Mouse (Mus musculus): ENCODE data around the gene Gsdma. TPM values are rescaled to one million over a fixed set of nuclear protein-coding genes. Genes with fewer than 3 reads are reported as not detected.
A peak's percentile ranks its signal among the peaks of the same experiment; 100 is the strongest.
"Not testable (repeated sequence)": the region's sequence is repeated elsewhere in the genome, so short reads cannot be mapped to it uniquely, and the experiment has no call there.

Gene Gsdma
- polyA plus RNA-seq (2016; fragmentation: Nextera tagmentation; extraction: Ambion mirVana), result not detected in 2 replicates

GRCm38 (mm10) chr11:98664091-98664490, at the start of gene Gsdma:
Gene Gsdma (plus strand): TSS chr11:98664351.
- WGBS, result 36% methylated on average over 4 of the region's 4 CpGs
- peaks cover 8% of the 10 kb centered on the region for H3K4me1 ChIP-seq
- H3K27ac ChIP-seq (replicated peaks), result no peak within 1 kb of the TSS
- no peaks in the 10 kb centered on the region for H3K36me3 ChIP-seq
- no peaks in the 10 kb centered on the region for H3K9me3 ChIP-seq (replicated peaks)
- H3K27me3 ChIP-seq (ENCODE audit: low read depth, poor library complexity, severe bottlenecking), result peaks cover 34% of the 10 kb centered on the region
- DNase-seq (ENCODE audit: low spot score), result no peak
- H3K4me3 ChIP-seq, result no peak within 1 kb of the TSS

GRCm38 (mm10) chr11:98620791-98621190, 43.4 kb upstream of the Gsdma start:
- Histone ChIP-seq H3K4me1 (no peaks in the 10 kb centered on the region), H3K9me3 (replicated peaks) (peaks cover 23% of the 10 kb centered on the region), H3K4me3 (no peak overlapping the region), H3K27me3 (ENCODE audit: low read depth, poor library complexity, severe bottlenecking) (no peaks in the 10 kb centered on the region), H3K27ac (replicated peaks) (no peak overlapping the region), H3K36me3 (no peaks in the 10 kb centered on the region)
- DNase-seq (ENCODE audit: low spot score), result no peak
- 95% methylated on average over 13 of the region's 13 CpGs for WGBS

GRCm38 (mm10) chr11:98623981-98624380, 40.2 kb upstream of the Gsdma start:
- not testable (repeated sequence) for DNase-seq (ENCODE audit: low spot score); H3K4me1 ChIP-seq; H3K4me3 ChIP-seq; H3K27me3 ChIP-seq (ENCODE audit: low read depth, poor library complexity, severe bottlenecking); H3K36me3 ChIP-seq; H3K27ac ChIP-seq (replicated peaks)
- H3K9me3 ChIP-seq (replicated peaks), result peaks cover 23% of the 10 kb centered on the region
- WGBS, result 86% methylated on average over 6 of the region's 6 CpGs

GRCm38 (mm10) chr11:98624381-98624780, 39.8 kb upstream of the Gsdma start:
- not testable (repeated sequence) for H3K27me3 ChIP-seq (ENCODE audit: low read depth, poor library complexity, severe bottlenecking); H3K27ac ChIP-seq (replicated peaks); H3K4me1 ChIP-seq; H3K4me3 ChIP-seq; DNase-seq (ENCODE audit: low spot score); H3K36me3 ChIP-seq
- H3K9me3 ChIP-seq (replicated peaks), result peaks cover 23% of the 10 kb centered on the region
- WGBS, result 96% methylated on average over 2 of the region's 2 CpGs

GRCm38 (mm10) chr11:98625611-98626410, 38.3 kb upstream of the Gsdma start, which contains the start of the genes Gm12355 and Gsdma3:
Gene Gm12355 (minus strand): TSS chr11:98625661.
Gene Gsdma3 (plus strand): TSS chr11:98626360.
- Histone ChIP-seq H3K36me3 (no peaks in the 10 kb centered on the region), H3K4me1 (no peaks in the 10 kb centered on the region), H3K9me3 (replicated peaks) (peaks cover 16% of the 10 kb centered on the region), H3K4me3 (no peak within 1 kb of the TSS), H3K27ac (replicated peaks) (no peak within 1 kb of the TSS), H3K27me3 (ENCODE audit: low read depth, poor library complexity, severe bottlenecking) (no peaks in the 10 kb centered on the region)
- 89% methylated on average over 10 of the region's 10 CpGs for WGBS
- DNase-seq (ENCODE audit: low spot score), result no peak

- no peaks in the 10 kb centered on the region for H3K27me3 ChIP-seq (ENCODE audit: low read depth, poor library complexity, severe bottlenecking)
- H3K9me3 ChIP-seq (replicated peaks), result peaks cover 4% of the 10 kb centered on the region; the same call in 1 of the 2 replicates
- no peaks in the 10 kb centered on the region for H3K36me3 ChIP-seq
- no peak overlapping the region for H3K4me3 ChIP-seq
- DNase-seq (ENCODE audit: low spot score), result no peak
- no peaks in the 10 kb centered on the region for H3K4me1 ChIP-seq
- H3K27ac ChIP-seq (replicated peaks), result no peak overlapping the region
- WGBS, result 98% methylated on average over 3 of the region's 3 CpGs
These were observed 35.4 kb upstream of the Gsdma start for GRCm38 (mm10) chr11:98628706-98629105.

GRCm38 (mm10) chr11:98630646-98631045, 33.5 kb upstream of the Gsdma start:
- no peak overlapping the region for H3K27ac ChIP-seq (replicated peaks)
- H3K9me3 ChIP-seq (replicated peaks), result no peaks in the 10 kb centered on the region
- no peaks in the 10 kb centered on the region for H3K36me3 ChIP-seq
- 89% methylated on average over 5 of the region's 5 CpGs for WGBS
- H3K27me3 ChIP-seq (ENCODE audit: low read depth, poor library complexity, severe bottlenecking), result no peaks in the 10 kb centered on the region
- no peaks in the 10 kb centered on the region for H3K4me1 ChIP-seq
- no peak overlapping the region for H3K4me3 ChIP-seq
- DNase-seq (ENCODE audit: low spot score), result no peak

- not testable (repeated sequence) for H3K9me3 ChIP-seq (replicated peaks); H3K27ac ChIP-seq (replicated peaks); H3K27me3 ChIP-seq (ENCODE audit: low read depth, poor library complexity, severe bottlenecking); H3K4me3 ChIP-seq; H3K36me3 ChIP-seq; H3K4me1 ChIP-seq
- 37% methylated on average over 10 of the region's 10 CpGs for WGBS
- DNase-seq (ENCODE audit: low spot score), result peak; percentile 30
These were observed 28.7 kb upstream of the Gsdma start for GRCm38 (mm10) chr11:98635312-98635970.

- WGBS, result 83% methylated on average over 1 of the region's 1 CpGs
These were observed 26.6 kb upstream of the Gsdma start for GRCm38 (mm10) chr11:98637501-98637900.

GRCm38 (mm10) chr11:98640091-98640490, 24.1 kb upstream of the Gsdma start:
- Histone ChIP-seq H3K9me3 (replicated peaks) (no peaks in the 10 kb centered on the region), H3K36me3 (no peaks in the 10 kb centered on the region), H3K4me3 (no peak overlapping the region), H3K4me1 (no peaks in the 10 kb centered on the region), H3K27me3 (ENCODE audit: low read depth, poor library complexity, severe bottlenecking) (no peaks in the 10 kb centered on the region), H3K27ac (replicated peaks) (no peak overlapping the region)
- DNase-seq (ENCODE audit: low spot score), result no peak
- WGBS, result 70% methylated on average over 5 of the region's 5 CpGs

More at GRCm38 (mm10) chr11:98637501-98637900, 26.6 kb upstream of the Gsdma start:
- Histone ChIP-seq H3K27ac (replicated peaks) (no peak overlapping the region), H3K9me3 (replicated peaks) (no peaks in the 10 kb centered on the region), H3K4me3 (no peak overlapping the region), H3K27me3 (ENCODE audit: low read depth, poor library complexity, severe bottlenecking) (no peaks in the 10 kb centered on the region), H3K36me3 (no peaks in the 10 kb centered on the region), H3K4me1 (no peaks in the 10 kb centered on the region)
- no peak for DNase-seq (ENCODE audit: low spot score)

- WGBS, result 89% methylated on average over 3 of the region's 3 CpGs
- Histone ChIP-seq H3K4me3 (no peak overlapping the region), H3K27me3 (ENCODE audit: low read depth, poor library complexity, severe bottlenecking) (no peaks in the 10 kb centered on the region), H3K4me1 (no peaks in the 10 kb centered on the region), H3K27ac (replicated peaks) (no peak overlapping the region), H3K36me3 (no peaks in the 10 kb centered on the region), H3K9me3 (replicated peaks) (no peaks in the 10 kb centered on the region)
- DNase-seq (ENCODE audit: low spot score), result no peak
These were observed 19.4 kb upstream of the Gsdma start for GRCm38 (mm10) chr11:98644757-98645156.

- no peaks in the 10 kb centered on the region for H3K36me3 ChIP-seq
These were observed 18.2 kb upstream of the Gsdma start for GRCm38 (mm10) chr11:98645946-98646345.

GRCm38 (mm10) chr11:98646459-98646858, 17.7 kb upstream of the Gsdma start, which contains the start of gene Gsdma2:
Gene Gsdma2 (plus strand): TSS chr11:98646759.
- Histone ChIP-seq H3K36me3 (no peaks in the 10 kb centered on the region), H3K27me3 (ENCODE audit: low read depth, poor library complexity, severe bottlenecking) (peaks cover 6% of the 10 kb centered on the region; the same call in 1 of the 2 replicates), H3K4me3 (no peak within 1 kb of the TSS), H3K9me3 (replicated peaks) (no peaks in the 10 kb centered on the region), H3K27ac (replicated peaks) (no peak within 1 kb of the TSS), H3K4me1 (no peaks in the 10 kb centered on the region)
- no peak for DNase-seq (ENCODE audit: low spot score)
- WGBS, result 73% methylated on average over 2 of the region's 2 CpGs

More at GRCm38 (mm10) chr11:98645946-98646345, 18.2 kb upstream of the Gsdma start:
- H3K4me1 ChIP-seq, result no peaks in the 10 kb centered on the region
- no peak overlapping the region for H3K4me3 ChIP-seq
- H3K27me3 ChIP-seq (ENCODE audit: low read depth, poor library complexity, severe bottlenecking), result peaks cover 6% of the 10 kb centered on the region; the same call in 1 of the 2 replicates
- DNase-seq (ENCODE audit: low spot score), result no peak
- no peaks in the 10 kb centered on the region for H3K9me3 ChIP-seq (replicated peaks)
- 81% methylated on average over 2 of the region's 2 CpGs for WGBS
- no peak overlapping the region for H3K27ac ChIP-seq (replicated peaks)

Measured in midbrain, embryonic 10.5 days (tissue).